Mouse (Mus musculus) cortical plate, adult 2 months (tissue): ENCODE data around the gene Bmp2. TPM values are rescaled to one million over a fixed set of nuclear protein-coding genes. Genes with fewer than 3 reads are reported as not detected.

Source experiments
- H3K27ac ChIP-seq: fragments of 200-500 bp; 2 replicates; pipeline ENCODE4 v1.5.1; 2012; ENCODE audit warnings: low read length, control low read depth, inconsistent platforms; ENCODE audit not compliant: insufficient read depth
- H3K4me1 ChIP-seq: fragments of 200-500 bp; 2 replicates; pipeline ENCODE4 v1.6.1; 2011; ENCODE audit warnings: low read length; ENCODE audit not compliant: control insufficient read depth, insufficient read depth
- H3K4me3 ChIP-seq: fragments of 200-500 bp; 2 replicates; pipeline ENCODE4 v1.5.1; 2011; ENCODE audit warnings: mild to moderate bottlenecking, low read length, control low read depth; ENCODE audit not compliant: insufficient read depth
- CTCF ChIP-seq: fragments of 200-500 bp; IDR thresholded peaks from 2 replicates; pipeline ENCODE4 v1.5.1; 2011; ENCODE audit warnings: mild to moderate bottlenecking, control low read depth, low read length; ENCODE audit not compliant: insufficient read depth; ENCODE audit errors: extremely low read depth
- POLR2A ChIP-seq: fragments of 200-500 bp; IDR thresholded peaks from 2 replicates; pipeline ENCODE4 v1.6.1; 2011; ENCODE audit warnings: mild to moderate bottlenecking, low read length, control low read depth; ENCODE audit not compliant: insufficient read depth; ENCODE audit errors: extremely low read depth
- polyA plus RNA-seq: library from polyadenylated mRNA; depleted of rRNA; stranded (reverse); fragments of >200 nt; gene quantifications from 2 replicates; pipeline ENCODE4 v1.2.3, GENCODE M21; 2012

The Bmp2 gene
- polyA plus RNA-seq, 1 experiment: 2.0 TPM

DNA sequence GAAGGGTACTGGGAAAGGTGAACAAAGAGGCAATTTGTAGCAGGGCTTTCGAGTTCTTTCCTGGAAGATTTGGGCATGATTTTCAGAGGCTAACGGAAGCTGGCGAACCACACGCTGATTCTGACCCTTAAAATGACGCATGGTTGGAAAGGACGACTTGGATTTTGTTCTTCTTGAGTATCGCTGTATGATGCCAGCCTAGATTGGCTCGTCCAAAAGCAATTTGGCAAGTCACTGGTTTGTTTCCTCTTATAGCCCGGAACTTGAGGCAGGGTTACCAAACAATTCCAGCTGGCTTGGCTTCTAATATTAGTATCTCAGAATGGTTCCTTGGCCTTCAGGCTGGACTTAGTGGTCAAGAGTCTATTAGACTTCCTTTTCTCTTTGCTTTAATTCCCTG is 22.6 kb upstream of the Bmp2 start:
- Histone ChIP-seq H3K27ac (no peak overlapping the region), H3K4me1 (no peaks in the 10 kb centered on the region), H3K4me3 (no peak overlapping the region)
- TF ChIP-seq POLR2A (no peak), CTCF (no peak)

GRCm38 (mm10) chr2:133533073-133533472 is 18.9 kb upstream of the Bmp2 start:
- H3K4me1 ChIP-seq: no peaks in the 10 kb centered on the region
- H3K27ac ChIP-seq: no peak overlapping the region
- TF ChIP-seq CTCF (no peak), POLR2A (no peak)
- no peak overlapping the region for H3K4me3 ChIP-seq

- Histone ChIP-seq H3K4me1 (no peaks in the 10 kb centered on the region), H3K27ac (no peak overlapping the region), H3K4me3 (no peak overlapping the region)
- TF ChIP-seq CTCF (no peak), POLR2A (no peak)
Observed at GRCm38 (mm10) chr2:133535481-133535880, 16.5 kb upstream of the Bmp2 start.

GRCm38 (mm10) chr2:133536812-133537211 is 15.1 kb upstream of the Bmp2 start:
- no peaks in the 10 kb centered on the region for H3K4me1 ChIP-seq
- TF ChIP-seq POLR2A: no peak
- TF ChIP-seq CTCF: no peak
- no peak overlapping the region for H3K27ac ChIP-seq
- H3K4me3 ChIP-seq: no peak overlapping the region

- Histone ChIP-seq H3K4me1 (no peaks in the 10 kb centered on the region), H3K4me3 (no peak overlapping the region), H3K27ac (no peak overlapping the region)
- TF ChIP-seq POLR2A: no peak
- no peak for TF ChIP-seq CTCF
Observed at GRCm38 (mm10) chr2:133540702-133541101, 11.3 kb upstream of the Bmp2 start.

DNA sequence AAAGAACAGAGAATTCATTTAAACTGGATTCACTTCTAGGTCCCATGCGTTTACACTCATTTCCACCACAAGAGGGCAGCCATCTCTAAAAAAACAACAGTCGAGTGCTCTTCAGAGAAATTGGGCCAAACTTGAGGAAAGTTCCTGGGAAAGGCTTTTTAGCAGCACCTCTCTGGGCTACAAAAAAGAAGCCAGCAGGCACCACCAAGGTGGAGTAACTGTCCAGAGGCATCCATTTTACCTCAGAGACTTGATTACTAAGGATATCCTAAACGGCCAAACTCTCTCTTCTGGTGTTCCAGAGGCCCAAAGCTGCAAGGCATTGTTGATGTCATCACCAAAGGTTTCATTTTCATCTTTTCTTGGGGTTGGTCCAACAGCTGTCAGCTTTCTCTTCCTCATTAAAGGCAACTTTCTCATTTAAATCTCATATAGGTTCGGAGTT is 1.7 kb upstream of the Bmp2 start:
- TF ChIP-seq CTCF (peak; percentile 68), POLR2A (no peak)
- no peak overlapping the region for H3K4me3 ChIP-seq
- H3K4me1 ChIP-seq: no peaks in the 10 kb centered on the region
- no peak overlapping the region for H3K27ac ChIP-seq

DNA sequence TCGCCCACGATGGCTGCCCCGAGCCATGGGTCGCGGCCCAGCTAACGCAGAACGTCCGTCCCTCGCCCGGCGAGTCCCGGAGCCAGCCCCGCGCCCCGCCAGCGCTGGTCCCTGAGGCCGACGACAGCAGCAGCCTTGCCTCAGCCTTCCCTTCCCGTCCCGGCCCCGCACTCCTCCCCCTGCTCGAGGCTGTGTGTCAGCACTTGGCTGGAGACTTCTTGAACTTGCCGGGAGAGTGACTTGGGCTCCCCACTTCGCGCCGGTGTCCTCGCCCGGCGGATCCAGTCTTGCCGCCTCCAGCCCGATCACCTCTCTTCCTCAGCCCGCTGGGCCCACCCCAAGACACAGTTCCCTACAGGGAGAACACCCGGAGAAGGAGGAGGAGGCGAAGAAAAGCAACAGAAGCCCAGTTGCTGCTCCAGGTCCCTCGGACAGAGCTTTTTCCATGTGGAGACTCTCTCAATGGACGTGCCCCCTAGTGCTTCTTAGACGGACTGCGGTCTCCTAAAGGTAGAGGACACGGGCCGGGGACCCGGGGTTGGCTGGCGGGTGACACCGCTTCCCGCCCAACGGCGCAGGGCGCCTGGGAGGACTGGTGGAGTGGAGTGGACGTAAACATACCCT is 995 bp downstream of the Bmp2 start:
- TF ChIP-seq POLR2A: no peak
- TF ChIP-seq CTCF: no peak
- Histone ChIP-seq H3K4me3 (peak overlapping the region; percentile 79), H3K27ac (no peak overlapping the region), H3K4me1 (no peaks in the 10 kb centered on the region)

- TF ChIP-seq POLR2A (no peak), CTCF (no peak)
- H3K27ac ChIP-seq: no peak overlapping the region
- peak overlapping the region; percentile 79 for H3K4me3 ChIP-seq
- H3K4me1 ChIP-seq: no peaks in the 10 kb centered on the region
Observed at GRCm38 (mm10) chr2:133553911-133554285, 1.9 kb downstream of the Bmp2 start.

DNA sequence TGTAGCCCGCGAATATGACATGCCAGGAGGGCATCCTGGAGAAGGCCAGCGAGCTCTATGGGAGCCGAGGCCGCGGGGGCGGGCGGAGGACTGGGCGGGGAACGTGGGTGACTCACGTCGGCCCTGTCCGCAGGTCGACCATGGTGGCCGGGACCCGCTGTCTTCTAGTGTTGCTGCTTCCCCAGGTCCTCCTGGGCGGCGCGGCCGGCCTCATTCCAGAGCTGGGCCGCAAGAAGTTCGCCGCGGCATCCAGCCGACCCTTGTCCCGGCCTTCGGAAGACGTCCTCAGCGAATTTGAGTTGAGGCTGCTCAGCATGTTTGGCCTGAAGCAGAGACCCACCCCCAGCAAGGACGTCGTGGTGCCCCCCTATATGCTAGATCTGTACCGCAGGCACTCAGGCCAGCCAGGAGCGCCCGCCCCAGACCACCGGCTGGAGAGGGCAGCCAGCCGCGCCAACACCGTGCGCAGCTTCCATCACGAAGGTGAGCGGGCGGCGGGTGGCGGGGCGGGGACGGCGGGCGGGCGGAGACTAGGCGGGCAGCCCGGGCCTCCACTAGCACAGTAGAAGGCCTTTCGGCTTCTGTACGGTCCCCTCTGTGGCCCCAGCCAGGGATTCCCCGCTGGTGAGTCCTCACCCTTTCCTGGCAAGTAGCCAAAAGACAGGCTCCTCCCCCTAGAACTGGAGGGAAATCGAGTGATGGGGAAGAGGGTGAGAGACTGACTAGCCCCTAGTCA is 2.5 kb downstream of the Bmp2 start:
- H3K4me3 ChIP-seq: peak overlapping the region; percentile 79
- no peak for TF ChIP-seq POLR2A
- TF ChIP-seq CTCF: no peak
- no peaks in the 10 kb centered on the region for H3K4me1 ChIP-seq
- no peak overlapping the region for H3K27ac ChIP-seq

DNA sequence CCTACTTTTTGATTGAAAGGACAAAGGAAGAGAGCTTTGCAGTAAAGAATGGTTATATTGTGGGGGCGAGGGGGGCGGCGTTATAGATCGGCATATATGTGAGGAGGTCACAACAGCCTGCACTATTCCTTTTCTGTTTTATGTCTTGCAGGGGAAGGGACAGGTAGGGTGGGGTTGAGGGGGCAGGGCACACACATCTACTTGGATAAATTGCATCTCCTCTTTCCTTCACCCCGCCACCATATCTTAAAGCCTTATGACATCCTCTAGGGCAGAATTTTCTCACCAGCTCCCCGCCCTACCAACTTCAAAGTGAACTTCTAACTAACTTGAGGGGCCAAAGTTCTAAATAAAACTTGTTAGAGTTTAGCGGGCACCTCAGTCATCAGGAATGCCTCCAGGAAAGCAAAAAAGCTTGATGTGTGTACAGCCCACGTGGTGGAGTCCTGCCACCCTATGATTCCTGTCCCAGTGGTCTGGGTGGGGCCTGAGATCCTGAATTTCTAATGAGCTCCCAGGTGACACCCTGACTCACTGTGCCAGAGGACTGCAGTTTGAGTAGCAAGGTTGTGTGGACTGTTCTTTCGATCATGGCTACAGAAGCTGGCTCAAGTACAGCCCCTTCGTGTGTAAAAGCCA is 12.4 kb downstream of the Bmp2 start:
- Histone ChIP-seq H3K27ac (no peak overlapping the region), H3K4me1 (no peaks in the 10 kb centered on the region), H3K4me3 (no peak overlapping the region)
- TF ChIP-seq CTCF (no peak), POLR2A (no peak)
